ENCODE assay signal across 8 mouse cellular contexts in genomic region chr2:156613541-156614257, GRCm38 (mm10). TPM values are rescaled to one million over a fixed set of nuclear protein-coding genes. Genes with fewer than 3 reads are reported as not detected.
A peak's percentile ranks its signal among the peaks of the same experiment; 100 is the strongest.
DNase-seq lines count a peak whose midpoint lies in the region; ATAC-seq and TF ChIP-seq lines count a peak whose summit lies in the region.

Gene Dlgap4 (plus strand): TSS chr2:156613705.

- WGBS in bone marrow, adult 2 months = 2% methylated on average over 99 of the region's 103 CpGs
- under 1% methylated on average over 51 of the region's 103 CpGs for WGBS in forebrain, embryonic 12.5 days
- under 1% methylated on average over 59 of the region's 103 CpGs for WGBS in neural tube, embryonic 11.5 days

- no peak within 1 kb of the TSS for H3K27ac ChIP-seq in bone marrow, adult 2 months (ENCODE audit: control insufficient read depth, insufficient read depth, low read depth, low read length, poor library complexity)
- H3K27ac ChIP-seq in forebrain, embryonic 12.5 days = 0 out of 2 replicates have a peak within 1 kb of the TSS, but pooled peaks have one; percentile 2
- H3K27ac ChIP-seq in neural tube, embryonic 11.5 days (ENCODE audit: low read depth, low read length) = no peak within 1 kb of the TSS

- peak within 1 kb of the TSS; percentile 77 for H3K9ac ChIP-seq in forebrain, embryonic 12.5 days
- peak within 1 kb of the TSS; percentile 68 for H3K9ac ChIP-seq in neural tube, embryonic 11.5 days (ENCODE audit: low read length)

- intact Hi-C loops in heart, postnatal 36 days (cut with DNase I) = loop anchor here (1.0 kb wide), 1 partner anchor 92 kb away; no protein-coding TSS in a partner anchor
- intact Hi-C loops in left cerebral cortex, postnatal 36 days (cut with DNase I) = loop anchor here (2.0 to 5.0 kb wide), 3 partner anchors 29 to 91 kb away; no protein-coding TSS in a partner anchor

- peak; percentile 55 for DNase-seq in right cerebral cortex, postnatal 4 days
- DNase-seq in right cerebral cortex, postnatal 36 days (ENCODE audit: low spot score in 2 of 2) = no peak
- DNase-seq in heart, postnatal 36 days = peak in 1 of 2 experiments; percentile 31
- DNase-seq in left cerebral cortex, postnatal 36 days (ENCODE audit: low spot score in 2 of 2) = peak; percentile 37 to 72
- DNase-seq in neural tube, embryonic 11.5 days (ENCODE audit: low spot score) = peak; percentile 69
- no peak for DNase-seq in c-Kit-positive CD71-positive TER-119-positive erythroid progenitor cells, embryonic 14.5 days (ENCODE audit: low spot score)

- H3K4me3 ChIP-seq in bone marrow, adult 2 months (replicated peaks; ENCODE audit: control insufficient read depth, low read depth, low read length) = no peak within 1 kb of the TSS
- H3K4me3 ChIP-seq in forebrain, embryonic 12.5 days (replicated peaks) = peak within 1 kb of the TSS; percentile 80
- peak within 1 kb of the TSS; percentile 71 for H3K4me3 ChIP-seq in neural tube, embryonic 11.5 days (ENCODE audit: low read depth, low read length)

- no peaks in the 10 kb centered on the region for H3K9me3 ChIP-seq in forebrain, embryonic 12.5 days
- no peaks in the 10 kb centered on the region for H3K9me3 ChIP-seq in neural tube, embryonic 11.5 days (ENCODE audit: control insufficient read depth, low read length)

- no peaks in the 10 kb centered on the region for H3K4me1 ChIP-seq in bone marrow, adult 2 months (ENCODE audit: control insufficient read depth, insufficient read depth, low read length)
- H3K4me1 ChIP-seq in forebrain, embryonic 12.5 days = peaks cover 29% of the 10 kb centered on the region
- H3K4me1 ChIP-seq in neural tube, embryonic 11.5 days (ENCODE audit: control insufficient read depth, insufficient read depth, low read length) = peaks cover 11% of the 10 kb centered on the region; the same call in 1 of the 2 replicates

- peaks cover 72% of the 10 kb centered on the region for H3K27me3 ChIP-seq in forebrain, embryonic 12.5 days
- peaks cover 34% of the 10 kb centered on the region for H3K27me3 ChIP-seq in neural tube, embryonic 11.5 days (ENCODE audit: control insufficient read depth, insufficient read depth, low read length)

- peak; percentile 82 for ATAC-seq in forebrain, embryonic 12.5 days (ENCODE audit: low FRiP score)
- ATAC-seq in neural tube, embryonic 11.5 days (ENCODE audit: insufficient read depth, low FRiP score, low TSS enrichment) = peak; percentile 74

- TF ChIP-seq POLR2A in bone marrow, adult 2 months (IDR thresholded peaks at IDR 0.05; ENCODE audit: borderline replicate concordance, control insufficient read depth, low read depth, low read length) = no peak

- TF ChIP-seq CTCF in bone marrow, adult 2 months (IDR thresholded peaks at IDR 0.05; ENCODE audit: control insufficient read depth, insufficient read depth, low read length) = no peak

- H3K4me2 ChIP-seq in forebrain, embryonic 12.5 days = peak within 1 kb of the TSS; percentile 99
- peak within 1 kb of the TSS; percentile 98 for H3K4me2 ChIP-seq in neural tube, embryonic 11.5 days (ENCODE audit: low read depth)

- H3K36me3 ChIP-seq in forebrain, embryonic 12.5 days (replicated peaks) = no peaks in the 10 kb centered on the region
- H3K36me3 ChIP-seq in neural tube, embryonic 11.5 days (ENCODE audit: control insufficient read depth, insufficient read depth, low read length) = no peaks in the 10 kb centered on the region

RNA-seq across cellular contexts. Expression of gene Dlgap4, which starts in this region (rescaled TPM):
- polyA plus RNA-seq in bone marrow, adult 2 months (2011; ENCODE audit: insufficient read depth, insufficient read length, low replicate concordance, missing spikeins) = 22.3 and 63.5 TPM in 2 replicates
- 195 and 197 TPM in 2 replicates for polyA plus RNA-seq in forebrain, embryonic 12.5 days (2016; fragmentation: Nextera tagmentation; extraction: Ambion mirVana)
- total RNA-seq in heart, postnatal 36 days (2021) = 10 to 100 TPM; 35.5 to 38.2 TPM
- 100 to 1,000 TPM; 224 to 241 TPM for total RNA-seq in left cerebral cortex, postnatal 36 days (2021)
- 160 and 161 TPM in 2 replicates for polyA plus RNA-seq in neural tube, embryonic 11.5 days (2014; fragmentation: Nextera tagmentation; extraction: Ambion mirVana)

Comparison
In these comparisons a context has a peak if more than half of its experiments do, and no peak if none do; other contexts are left out.
1. RNA of gene Dlgap4 (total RNA-seq): 224 to 241 TPM in left cerebral cortex, postnatal 36 days; 35.5 to 38.2 TPM in heart, postnatal 36 days; every median in the first group is over 4 times any median in the second.
2. DNase-seq: peak in right cerebral cortex, postnatal 4 days (single experiment), left cerebral cortex, postnatal 36 days (2 of 2) and neural tube, embryonic 11.5 days (single experiment); none in right cerebral cortex, postnatal 36 days (0 of 2) and c-Kit-positive CD71-positive TER-119-positive erythroid progenitor cells, embryonic 14.5 days (single experiment).